Mouse (Mus musculus): ENCODE data around the gene AI481877.
"Not testable (repeated sequence)": the region's sequence is repeated elsewhere in the genome, so short reads cannot be mapped to it uniquely, and the experiment has no call there.

Gene AI481877

DNA sequence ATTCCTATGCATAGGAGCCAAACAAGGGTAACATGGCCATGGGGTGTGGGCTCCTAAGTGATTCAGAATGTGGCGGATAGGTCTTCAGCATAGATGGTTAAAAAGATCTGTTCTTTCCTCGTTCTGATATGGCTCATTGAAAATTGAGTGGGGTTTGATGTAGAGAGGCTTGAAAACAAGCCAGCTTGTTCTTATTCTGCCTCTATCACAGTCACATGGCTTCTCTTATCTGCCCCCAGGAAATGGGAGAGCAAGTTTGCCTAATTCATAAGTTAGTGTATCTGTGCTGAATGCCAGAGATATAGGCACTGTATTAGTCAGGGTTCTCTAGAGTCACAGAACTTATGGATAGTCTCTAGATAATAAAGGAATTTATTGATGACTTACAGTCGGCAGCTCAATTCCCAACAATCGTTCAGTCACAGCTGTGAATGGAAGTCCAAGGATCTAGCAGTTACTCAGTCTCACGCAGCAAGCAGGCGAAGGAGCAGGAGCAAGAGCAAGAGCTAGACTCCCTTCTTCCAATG lies at the start of gene AI481877:
Gene AI481877 (minus strand): TSS at position 477 of the 527 bp plus-strand sequence.
- DNase-seq (ENCODE audit: low read depth in 1 of 2, low spot score in 2 of 2) = not testable (repeated sequence)

DNA sequence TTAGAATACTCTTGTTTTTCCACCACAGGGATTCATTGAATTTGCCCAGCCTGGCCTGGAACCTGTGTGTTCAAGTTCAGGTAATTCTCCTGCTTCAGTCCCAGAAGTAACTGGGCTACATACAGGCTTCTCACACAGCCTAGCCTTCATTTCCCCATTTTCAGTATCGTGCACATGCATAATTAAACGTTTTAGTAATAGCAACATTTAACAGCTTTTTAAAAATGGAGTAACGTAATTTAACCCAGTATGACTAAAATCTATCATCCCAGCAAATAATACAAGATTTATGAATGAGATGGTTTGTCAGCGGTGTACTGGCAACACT lies 49.7 kb upstream of the AI481877 start:
- DNase-seq (ENCODE audit: low read depth in 1 of 2, low spot score in 2 of 2) = no peak

DNA sequence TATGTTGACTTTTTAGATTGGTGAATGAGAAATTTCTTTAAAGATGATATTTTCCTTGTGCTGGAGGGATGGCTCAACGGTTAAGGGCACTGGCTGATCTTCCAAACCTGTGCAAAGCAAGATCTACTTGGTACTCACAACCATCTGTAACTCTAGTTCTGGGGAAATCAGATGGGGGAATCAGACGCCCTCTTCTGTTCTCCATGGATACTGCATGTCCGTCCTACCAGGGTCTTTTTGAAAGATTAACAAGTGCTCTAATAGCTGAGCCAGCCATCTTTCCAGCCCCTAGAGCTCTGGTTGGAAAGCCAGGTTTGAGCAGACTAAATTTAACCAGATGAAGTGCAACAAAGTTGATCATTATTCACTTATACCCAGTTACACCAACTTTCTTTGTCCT lies 48.5 kb upstream of the AI481877 start:
- DNase-seq (ENCODE audit: low read depth in 1 of 2, low spot score in 2 of 2) = no peak

DNA sequence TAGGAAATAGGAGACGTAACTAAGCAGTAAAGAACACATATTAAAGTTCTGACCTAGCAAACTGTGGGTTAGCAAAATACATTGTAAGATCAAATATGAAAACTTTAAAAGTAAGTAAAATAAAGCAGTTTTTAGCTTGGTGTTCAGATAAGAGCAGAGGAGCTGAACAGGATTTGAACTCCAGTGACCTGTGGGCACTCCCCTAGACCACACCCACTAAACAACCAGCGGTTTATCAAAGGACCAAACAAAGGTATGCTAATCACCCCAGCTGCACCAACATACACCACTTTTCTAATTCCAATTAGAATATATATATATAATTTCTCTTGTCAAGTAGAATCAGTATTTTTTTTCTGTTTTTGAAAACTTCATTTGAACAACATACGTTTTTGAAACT lies 46.9 kb upstream of the AI481877 start:
- no peak for DNase-seq (ENCODE audit: low read depth in 1 of 2, low spot score in 2 of 2)

DNA sequence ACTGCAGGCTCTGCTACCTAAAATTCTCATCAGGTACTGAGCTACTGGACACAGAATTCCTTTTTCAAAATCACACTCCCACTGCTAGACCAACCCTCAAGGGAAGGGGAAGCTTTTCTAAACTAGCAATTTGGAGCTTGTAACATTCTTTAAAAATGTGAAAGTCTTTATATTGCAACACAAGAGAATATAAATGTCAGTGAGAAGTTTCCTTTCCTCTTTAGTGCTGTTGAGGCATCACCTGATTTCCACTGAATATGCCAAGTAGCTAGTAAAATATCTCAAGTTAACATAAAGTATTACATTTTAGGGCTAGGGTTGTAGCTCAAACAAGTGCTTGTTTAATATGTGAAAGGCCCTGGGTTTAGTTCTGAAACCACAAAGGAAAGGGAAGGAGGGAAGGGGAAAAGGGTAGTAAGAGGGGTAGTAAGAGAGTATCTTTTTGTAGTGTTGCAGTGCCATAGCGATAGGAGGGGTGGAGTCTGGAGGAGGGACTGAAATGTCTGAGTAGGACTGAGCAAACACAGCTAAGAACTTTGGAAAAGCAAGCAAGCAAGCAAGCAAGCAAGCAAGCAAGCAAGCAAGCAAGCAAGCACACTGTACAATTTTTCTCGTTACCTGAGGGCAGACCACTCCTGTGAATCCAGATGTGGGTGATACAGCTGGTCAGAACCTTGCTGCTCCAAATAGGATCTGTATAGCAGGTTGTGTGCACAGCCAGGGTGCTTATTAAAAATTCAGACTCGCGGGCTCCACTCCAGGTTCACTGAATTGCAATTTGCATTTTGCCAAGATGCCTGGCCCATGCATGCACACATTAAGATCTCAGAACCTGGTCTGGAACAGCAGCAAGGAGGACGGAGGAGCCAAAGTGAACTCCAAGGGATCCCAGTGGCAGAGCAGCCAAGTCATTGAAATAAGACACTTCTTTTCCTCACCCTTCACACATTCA lies 42.8 kb upstream of the AI481877 start:
- DNase-seq (ENCODE audit: low read depth in 1 of 2, low spot score in 2 of 2) = no peak

DNA sequence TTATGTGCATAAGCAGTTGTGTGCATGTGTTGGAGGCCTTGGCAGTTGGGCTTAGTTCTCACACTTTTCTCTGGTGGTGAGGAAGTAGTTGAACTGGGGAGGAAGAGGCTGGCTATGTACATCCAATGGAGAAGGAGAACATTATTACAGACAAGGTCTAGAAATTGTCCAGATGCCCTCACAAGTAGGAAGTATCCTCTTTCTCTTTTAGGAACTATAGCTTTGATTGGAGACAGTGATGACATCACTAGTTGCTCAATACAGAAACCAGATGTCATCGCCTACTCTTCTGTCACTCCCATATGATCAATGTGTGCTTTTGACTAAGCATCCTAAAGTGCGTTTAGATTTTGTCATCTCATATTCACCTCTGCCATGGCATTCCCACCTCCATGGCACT lies 38.8 kb upstream of the AI481877 start:
- peak in 1 of 2 experiments; percentile 21 for DNase-seq (ENCODE audit: low read depth in 1 of 2, low spot score in 2 of 2)

DNA sequence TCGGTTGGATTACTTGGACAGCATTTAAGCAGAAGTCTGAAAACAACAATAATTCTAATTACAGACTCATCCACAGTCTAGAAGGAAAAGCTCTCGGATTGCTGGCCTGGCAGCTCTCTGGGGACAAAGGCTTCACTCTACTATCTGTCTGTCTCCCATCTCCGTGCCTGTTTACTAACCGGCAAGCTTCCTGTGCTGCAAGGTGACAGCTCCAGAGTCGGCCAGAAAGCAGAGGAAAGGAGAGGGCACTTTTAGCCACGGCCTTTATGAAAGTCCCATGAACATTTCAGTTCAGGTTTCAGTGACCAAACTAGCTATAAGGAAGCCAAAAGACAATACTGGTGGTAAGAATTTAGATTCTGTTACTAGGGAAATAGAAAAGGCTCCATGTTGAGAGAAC lies 37.1 kb upstream of the AI481877 start:
- DNase-seq (ENCODE audit: low read depth in 1 of 2, low spot score in 2 of 2) = no peak

DNA sequence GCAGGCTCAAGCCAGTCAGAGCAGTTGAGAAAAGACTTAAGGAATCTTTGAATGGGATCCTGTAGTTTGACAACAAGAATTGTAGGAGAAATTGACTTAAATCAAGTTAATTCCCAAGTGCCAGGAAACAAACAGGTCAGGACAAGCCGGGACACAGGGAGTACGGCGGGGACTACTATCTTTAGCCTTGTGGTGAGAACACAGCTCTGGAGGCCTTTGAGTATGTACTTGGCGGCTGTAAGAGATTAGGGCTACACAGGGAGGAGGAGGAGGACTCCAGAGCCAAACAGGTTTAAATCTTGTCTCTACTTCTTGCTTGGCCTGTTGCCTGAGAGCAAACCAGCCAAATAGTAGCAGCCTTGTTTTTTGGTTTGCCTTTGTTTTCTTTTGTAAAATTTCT lies 36.2 kb upstream of the AI481877 start:
- DNase-seq (ENCODE audit: low read depth in 1 of 2, low spot score in 2 of 2) = no peak

DNA sequence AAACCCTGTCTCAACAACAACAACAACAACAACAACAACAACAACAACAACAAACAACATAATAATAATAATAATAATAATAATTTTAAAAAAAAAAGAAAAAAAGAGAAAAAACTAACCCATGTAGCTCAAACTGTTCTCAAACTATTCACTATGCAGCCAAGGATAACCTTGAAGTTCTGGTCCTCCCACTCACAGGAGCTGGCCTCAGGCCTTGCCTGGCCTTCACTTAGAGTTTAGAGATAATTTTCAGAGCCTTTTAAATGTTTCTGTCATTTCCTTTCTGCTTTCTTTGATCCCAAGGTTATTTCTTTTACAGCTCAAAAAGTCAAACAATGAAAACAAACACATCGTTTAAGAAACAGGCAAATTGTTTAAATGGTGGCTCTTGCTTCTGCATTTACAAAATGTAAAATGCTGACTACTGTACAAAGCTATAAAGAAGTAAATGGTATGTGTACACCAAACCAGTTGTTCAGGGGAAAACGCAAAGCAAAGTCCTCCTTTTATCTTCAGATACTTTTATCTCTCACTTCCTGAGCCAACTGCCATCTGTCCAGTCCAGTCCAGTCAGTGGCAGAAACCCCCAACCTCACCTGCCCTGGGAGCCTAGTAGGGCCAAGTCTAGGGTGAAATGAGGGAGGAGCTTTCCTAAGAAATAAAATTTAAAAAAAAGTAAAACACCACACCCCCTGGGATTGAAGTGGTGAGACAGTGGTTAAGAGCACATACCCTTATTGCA lies 34.6 kb upstream of the AI481877 start:
- no peak for DNase-seq (ENCODE audit: low read depth in 1 of 2, low spot score in 2 of 2)

DNA sequence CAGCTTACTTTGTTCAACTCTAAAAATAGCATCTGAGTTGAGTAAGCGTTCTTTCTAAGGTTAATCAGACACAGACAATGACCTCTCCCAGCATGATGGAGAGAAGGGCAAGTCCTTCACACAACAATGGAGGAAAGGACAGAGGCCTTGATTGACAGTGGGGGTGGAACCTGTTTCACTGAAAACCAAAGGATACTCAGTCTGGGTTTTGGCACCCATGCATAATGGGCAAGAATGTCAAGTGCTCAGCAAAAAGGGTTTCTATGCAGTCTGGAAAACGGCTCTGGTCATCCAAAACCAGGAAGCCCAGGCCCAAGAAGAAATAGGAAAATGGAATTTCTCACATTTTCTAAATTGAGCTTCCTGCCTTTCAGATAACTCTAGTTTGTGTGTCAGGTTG lies 33.8 kb upstream of the AI481877 start:
- no peak for DNase-seq (ENCODE audit: low read depth in 1 of 2, low spot score in 2 of 2)

DNA sequence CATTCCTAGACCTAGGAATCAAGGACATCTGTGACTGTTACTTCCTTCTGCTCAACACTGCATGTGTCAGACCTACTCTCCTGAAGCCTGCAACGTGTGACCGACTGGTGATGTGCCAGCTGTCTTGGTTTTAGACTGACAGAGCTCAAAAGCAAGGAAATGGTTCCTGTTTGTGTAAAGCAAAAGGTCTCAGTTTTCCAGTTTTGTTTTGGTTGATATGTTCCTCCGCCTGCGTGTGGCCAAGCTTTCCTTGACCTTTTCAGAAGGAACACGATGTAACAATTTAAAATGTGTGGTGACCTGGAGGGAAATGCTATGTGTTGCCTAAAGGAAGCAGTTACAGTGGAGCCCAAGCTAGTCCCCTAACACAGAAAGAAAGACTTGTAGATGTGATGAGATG lies 31.2 kb upstream of the AI481877 start:
- DNase-seq (ENCODE audit: low read depth in 1 of 2, low spot score in 2 of 2) = no peak

DNA sequence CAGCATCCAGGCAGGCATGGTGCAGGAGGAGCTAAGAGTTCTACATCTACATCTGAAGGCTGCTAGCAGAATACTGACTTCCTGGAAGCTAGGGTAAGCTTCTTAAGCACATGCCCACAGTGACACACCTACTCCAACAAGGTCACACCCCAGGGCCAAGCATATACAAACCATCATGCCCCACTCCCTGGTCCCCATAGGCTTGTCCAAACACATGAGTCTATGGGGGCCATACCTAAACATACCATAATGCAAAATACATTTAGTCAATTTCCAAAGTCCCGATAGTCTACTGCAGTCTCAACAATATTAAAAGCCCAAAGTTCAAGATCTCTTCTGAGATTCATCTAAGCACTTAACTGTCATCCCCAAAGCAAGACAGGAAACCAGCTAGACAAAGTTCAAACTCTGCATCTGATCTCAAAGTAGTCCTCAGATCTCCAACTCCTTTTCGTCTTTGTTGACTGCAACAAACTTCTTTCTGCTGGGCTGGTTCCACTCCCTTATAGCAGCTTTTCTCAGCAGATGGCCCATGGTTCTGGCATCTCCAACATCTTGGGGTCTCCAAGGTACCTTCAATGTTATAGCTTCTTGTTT lies 28.6 kb upstream of the AI481877 start:
- no peak for DNase-seq (ENCODE audit: low read depth in 1 of 2, low spot score in 2 of 2)

DNA sequence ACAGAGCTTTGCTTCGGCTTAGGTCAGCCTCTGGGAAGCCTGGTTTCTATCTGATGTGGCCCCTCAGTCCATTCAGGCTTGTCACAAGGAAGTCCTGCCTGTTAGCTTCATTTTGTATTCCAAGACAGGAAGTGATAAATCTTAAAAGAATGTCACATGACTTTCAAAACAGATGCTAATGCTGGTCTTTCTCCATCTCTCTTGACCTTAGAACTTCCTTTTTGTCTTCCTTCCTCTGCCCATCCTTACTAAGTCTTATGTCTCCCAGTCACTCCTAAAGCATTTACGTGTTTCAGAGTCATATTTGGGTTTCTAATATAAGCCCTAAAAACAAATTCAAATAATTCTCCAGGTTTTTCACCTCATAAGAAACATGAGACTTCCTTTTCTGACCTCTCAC lies 25.3 kb upstream of the AI481877 start:
- no peak for DNase-seq (ENCODE audit: low read depth in 1 of 2, low spot score in 2 of 2)

DNA sequence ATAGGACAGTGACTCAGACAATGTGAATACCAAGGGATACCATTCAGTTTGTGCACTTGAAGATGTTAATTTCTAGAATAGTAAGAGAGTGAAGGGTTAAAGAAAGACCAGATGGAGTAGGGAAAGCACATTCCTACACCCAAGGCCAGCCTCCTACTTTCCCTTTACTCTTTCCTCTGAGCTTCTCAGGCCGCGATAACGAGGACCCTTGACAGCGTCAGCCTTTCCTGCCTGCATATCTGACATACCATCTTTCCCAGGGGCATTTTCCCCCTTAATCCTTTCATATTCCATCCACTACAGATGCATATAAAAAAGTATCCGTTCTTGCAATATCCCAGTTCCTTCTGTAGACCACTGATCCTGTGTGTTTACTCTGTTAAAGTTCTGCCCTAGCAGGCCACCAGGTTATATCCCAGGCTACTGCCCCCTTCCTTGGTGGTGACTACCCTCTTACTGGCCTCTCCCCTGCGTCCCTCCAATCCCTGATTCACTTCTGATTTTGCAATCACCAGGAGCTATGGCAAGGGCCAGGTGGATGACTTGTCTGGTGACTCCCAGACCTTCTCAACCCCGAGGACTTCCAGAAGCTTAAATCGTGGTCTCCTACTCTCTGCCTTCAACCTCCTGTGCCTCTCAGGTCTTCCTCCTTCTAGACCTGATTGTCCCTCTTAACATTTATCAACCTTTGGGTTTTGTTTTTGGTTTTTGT lies 22.3 kb upstream of the AI481877 start:
- DNase-seq (ENCODE audit: low read depth in 1 of 2, low spot score in 2 of 2) = no peak

DNA sequence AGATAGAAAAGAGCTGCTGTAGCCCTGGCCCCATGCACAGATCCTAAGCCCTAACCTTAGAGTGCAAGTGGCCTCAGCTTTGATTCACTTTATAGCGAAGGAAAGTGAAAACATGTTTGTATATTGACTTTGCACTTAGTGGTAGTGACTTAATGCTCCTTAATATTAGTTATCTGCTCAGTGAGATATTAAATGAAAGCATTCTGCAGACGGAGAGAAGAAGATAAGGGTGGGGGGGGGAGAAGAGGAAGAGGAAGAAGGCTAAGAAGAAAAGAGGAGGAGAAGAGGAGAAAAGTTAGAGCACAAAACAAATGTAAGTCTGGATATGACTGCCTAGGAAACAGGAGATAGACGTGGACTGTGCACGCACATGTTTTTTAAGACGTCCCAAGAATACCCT lies 21.5 kb upstream of the AI481877 start:
- no peak for DNase-seq (ENCODE audit: low read depth in 1 of 2, low spot score in 2 of 2)

DNA sequence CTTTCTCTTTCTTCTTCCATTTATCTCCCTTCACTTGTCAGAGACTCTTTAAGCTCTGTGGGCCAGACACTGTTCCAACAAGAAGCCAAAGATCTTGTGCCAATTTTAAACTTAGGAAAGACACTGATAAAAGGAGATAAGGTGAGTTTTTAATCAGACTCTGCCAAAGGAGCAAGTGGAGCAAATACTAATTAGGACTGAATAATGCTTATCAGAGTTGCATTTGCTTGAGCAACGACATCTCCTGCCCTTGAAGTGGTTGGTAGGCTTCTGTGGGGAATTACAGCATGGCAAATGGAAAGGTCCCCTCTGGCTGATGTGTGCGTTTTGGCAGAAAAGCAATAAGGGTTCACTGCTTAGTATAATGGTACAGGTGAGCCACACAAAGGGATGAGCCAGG lies 18.9 kb upstream of the AI481877 start:
- no peak for DNase-seq (ENCODE audit: low read depth in 1 of 2, low spot score in 2 of 2)

DNA sequence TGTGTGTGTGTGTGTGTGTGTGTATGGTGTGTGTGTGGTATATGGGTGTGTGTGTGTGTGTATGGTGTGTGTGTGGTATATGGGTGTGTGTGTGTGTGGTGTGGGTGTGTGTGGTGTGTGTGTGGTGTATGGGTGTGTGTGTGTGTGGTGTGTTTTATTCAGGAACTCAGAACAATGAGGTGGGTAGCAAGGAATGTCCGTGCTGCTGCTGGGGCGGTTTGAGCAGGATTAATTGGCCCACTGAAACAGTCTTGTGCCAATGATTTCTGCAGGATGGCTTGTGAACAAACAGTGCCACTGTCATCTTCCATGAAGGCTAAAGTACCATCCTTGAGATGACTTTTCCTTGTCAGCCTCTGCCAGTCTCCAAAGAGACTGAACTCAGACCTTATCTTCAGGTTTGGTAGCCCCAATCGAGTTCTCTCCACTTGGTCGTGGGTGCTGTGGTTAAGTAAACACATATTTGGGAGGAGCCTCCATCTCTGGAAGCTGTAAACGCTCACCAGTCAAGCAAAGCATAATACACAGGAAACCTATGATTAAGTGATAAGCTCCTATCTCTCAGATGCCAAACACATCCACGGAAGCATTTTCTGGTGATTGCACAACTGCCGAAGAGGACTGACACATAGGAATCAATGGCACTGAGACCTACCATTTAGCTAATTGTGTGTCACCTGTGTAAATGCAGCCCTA lies 18.3 kb upstream of the AI481877 start:
- DNase-seq (ENCODE audit: low read depth in 1 of 2, low spot score in 2 of 2) = no peak

DNA sequence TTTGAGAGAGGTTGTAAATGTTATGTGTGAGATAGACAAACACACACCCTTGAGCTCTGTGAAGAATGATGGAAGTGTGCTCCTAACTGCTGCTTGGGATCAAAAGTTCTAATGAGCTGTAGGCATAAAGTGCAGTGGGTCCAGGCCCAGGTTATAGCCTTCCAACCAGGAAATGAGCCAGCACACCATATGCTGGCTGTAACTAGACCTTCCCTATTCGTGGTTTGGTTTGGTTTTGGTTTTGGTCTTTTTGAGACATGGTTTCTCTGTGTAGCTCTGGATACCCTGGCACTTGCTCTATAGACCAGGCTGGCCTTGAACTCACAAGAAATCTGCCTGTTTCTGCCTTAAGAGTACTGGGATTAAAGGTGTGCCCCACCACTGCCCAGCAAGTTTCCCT lies 13.2 kb upstream of the AI481877 start:
- no peak for DNase-seq (ENCODE audit: low read depth in 1 of 2, low spot score in 2 of 2)

DNA sequence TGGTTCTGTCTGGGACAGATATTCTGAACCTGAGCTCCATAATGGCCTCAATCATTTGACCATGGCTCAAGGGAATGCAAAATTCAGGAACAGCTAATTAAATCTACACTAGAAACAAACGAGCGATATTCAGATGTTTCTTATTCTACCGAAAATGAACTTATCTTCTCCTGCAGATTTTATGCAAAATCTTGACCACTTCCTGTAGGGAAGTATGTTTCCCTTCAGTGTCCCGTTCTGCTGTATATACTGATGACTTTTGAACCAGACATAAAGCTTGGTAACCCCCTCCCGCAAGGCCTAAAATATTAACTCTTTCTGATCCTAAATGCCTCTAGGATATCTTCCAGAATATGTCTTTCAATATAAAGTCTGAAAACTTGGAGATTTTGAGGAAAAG lies 12.1 kb upstream of the AI481877 start:
- DNase-seq (ENCODE audit: low read depth in 1 of 2, low spot score in 2 of 2) = no peak

DNA sequence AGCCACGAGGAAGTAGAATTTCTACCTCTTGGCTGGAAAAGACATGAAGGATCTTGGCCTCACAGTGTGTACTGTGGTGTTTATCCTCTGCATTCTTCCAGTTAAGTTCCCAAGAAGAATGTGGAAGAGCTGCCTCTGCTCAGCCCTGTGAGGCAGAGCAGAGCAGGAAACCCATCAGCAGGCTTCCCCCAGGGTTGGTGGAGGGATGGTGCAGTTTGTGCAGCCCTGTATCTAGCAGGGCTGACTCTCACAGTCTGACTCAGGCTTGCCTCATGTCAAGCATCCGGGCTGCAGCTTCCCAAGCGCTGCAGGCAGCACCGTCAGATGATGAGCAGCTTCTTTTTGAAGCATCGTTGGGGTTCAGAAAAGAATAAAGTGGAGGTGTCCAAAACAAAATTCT lies 10.3 kb upstream of the AI481877 start:
- no peak for DNase-seq (ENCODE audit: low read depth in 1 of 2, low spot score in 2 of 2)

DNA sequence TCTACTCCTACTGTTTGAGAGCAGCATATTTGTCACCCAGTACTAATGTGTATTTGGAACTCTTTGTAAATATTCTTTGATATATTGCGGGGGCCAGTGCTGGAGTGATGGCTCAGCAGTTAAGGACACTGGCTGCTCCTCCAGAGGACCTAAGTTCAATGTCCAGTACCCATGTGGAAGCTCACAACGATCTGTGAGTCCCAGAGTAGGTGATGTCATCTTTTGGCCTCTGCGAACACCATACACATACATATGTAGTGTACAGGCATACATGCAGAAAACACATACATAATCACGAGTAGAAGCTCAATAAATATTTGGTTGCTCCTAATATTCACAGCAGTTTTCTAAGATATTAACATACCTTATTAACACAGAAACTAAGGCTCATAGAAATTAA lies 9.8 kb downstream of the AI481877 start:
- DNase-seq (ENCODE audit: low read depth in 1 of 2, low spot score in 2 of 2) = no peak
